Mouse (Mus musculus) retina, embryonic 14.5 days (tissue): ENCODE results near the gene Elp4.

Experiments used
- DNase-seq: peaks from one replicate; pipeline ENCODE4 v3.0.0-alpha.2; 2015; ENCODE audit warnings: low spot score

Gene Elp4

DNA sequence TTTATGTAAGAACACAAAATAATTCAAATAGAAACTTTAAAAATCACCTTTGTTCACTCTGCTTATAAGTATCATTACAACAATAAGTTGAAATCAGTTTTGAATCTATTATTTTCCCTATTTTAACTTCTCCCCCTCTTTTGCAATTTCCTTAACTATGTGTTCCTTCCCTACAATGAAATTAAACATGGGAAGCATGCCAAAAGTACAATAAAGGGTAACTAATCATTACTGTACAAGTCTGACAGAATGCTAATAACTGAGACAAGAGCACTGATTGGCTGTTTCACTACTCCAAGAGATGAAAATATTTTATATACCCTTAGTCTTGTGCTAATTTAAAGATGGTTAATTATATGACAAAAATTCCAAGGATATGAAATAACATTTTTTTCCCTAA, 99.2 kb downstream of the Elp4 start:
- no peak for DNase-seq

DNA sequence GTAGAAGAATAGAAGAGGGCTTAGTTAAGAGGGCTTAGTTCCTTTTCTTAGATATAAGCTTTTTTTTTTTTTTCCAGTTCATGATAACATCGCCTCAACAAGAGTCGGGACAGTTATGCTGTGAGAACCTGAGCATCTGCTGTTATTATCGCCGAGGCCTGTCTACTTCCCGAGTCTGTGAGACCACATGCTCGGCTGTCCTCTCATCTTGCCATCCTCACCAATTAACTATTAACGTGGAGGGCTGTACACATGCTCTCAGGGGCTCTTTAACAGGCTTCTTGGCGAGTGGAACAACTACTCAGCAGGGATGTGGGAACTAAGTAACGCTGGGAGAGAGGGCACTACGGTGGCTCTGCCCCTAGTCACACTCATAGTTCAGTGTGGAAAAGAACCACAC, 99.9 kb downstream of the Elp4 start:
- DNase-seq: peak; percentile 77

DNA sequence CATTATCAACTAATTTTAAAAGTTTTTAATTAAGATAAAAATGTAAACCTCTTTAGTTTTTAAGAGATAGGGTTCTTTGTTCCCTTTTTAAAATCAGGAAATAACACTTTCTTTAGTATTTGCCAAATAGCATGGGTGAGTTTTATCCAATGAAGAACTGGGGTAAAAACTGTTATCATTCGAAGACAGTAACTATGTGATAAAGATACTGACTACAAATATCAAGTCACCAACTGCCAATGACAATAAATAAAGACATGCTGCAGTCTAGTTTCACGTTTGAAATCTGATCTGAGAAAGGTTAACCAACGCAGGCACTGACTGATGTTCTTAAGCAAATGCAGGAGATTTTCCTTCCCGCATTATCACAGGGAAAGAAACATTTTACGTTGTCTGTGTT, 100.9 kb downstream of the Elp4 start:
- no peak for DNase-seq

DNA sequence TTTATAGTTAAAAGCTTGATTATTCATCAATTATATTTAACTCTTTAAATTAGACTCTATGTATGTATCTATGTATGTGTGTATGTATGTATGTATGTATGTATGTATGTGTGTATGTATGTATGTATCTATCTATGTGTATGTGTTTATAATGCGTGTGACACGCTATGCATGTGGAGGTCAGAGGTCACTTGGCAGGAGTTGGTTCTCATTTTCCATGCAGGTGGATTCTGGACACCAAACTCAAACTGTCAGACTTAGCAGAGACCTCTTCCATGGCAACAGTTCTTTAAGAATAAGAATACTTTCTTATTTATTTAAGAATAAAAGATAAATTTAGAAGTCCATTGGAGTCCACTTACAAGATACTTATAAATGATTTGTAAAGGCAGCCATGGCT, 101.5 kb downstream of the Elp4 start:
- no peak for DNase-seq

DNA sequence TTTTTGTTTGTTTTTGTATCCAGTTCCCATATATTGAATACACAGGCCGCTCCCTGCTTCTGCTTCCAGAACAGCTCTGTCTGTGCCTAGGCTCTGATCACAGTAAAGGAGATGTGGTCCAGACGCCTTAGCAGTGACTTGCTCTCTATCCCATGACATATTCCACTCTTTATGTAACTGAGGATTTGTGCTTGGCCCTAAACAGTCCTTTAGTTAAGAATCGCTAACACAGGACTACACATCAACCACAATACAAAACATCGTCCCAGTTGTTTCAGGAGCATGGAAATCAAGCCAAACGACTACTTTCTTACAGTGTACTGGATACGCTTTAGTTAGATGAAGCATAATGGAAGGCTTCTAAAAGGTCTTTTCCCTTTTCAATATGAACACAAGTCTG, 102.8 kb downstream of the Elp4 start:
- DNase-seq: no peak

GRCm38 (mm10) chr2:105800694-105801093, 103.7 kb downstream of the Elp4 start:
- peak; percentile 55 for DNase-seq

DNA sequence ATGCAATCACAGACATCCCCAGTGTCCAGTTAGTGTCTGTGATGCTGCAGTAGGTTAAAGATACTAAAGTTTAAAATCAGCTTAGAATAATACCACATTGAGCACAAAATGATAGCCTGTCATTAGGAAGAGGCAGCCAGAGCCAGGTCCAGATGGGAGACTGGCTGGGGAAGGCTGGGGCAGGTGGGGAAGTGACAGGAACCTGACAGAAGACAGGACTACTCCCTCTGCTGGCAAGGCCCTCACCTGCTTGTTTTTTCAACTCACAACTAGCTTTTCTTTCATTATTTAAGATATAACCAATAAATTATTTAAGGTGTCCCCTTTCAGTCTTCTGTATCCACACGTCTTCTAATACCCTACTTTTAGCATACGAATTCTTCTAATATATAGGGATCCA, 104.5 kb downstream of the Elp4 start:
- peak; percentile 76 for DNase-seq

DNA sequence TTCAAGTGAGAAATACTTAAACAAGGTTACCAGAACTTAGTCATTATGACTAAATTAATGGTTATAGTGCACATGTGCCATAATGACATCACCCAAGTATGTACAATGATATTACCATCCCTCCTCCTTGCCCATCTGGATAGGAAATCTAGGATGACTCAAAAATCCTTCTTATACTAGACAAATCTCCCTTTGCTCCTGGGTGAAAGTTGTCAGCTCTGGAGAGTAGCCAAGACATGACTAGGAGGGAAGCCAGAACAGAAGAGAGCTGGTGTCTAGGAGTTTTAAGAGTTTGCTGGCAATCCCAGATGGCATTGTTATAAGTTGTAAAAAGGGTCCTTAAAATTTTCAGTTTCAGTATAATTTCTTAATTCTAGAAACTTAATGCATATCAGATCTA, 106.5 kb downstream of the Elp4 start:
- DNase-seq: no peak

DNA sequence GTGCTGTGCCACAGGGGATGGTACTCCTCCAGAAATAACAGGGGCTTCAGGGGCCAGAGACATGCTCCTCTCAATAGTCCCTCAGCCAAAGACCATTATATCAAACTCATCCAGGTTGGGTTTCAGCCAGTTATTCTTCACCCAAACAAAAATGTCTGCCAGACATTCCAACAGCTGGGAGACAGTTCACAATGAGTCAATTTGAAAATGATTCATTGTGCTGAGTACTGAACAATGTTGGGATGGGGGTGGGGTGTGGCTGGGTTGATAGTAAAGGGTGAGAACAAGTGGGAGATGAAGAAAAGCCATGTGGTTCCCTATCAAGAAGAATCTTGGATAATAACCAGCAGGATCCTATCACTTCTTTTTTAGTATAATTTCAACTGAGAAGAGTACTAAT, 108.3 kb downstream of the Elp4 start:
- DNase-seq: no peak

GRCm38 (mm10) chr2:105792339-105793120, 111.8 kb downstream of the Elp4 start:
- peak; percentile 77 for DNase-seq

DNA sequence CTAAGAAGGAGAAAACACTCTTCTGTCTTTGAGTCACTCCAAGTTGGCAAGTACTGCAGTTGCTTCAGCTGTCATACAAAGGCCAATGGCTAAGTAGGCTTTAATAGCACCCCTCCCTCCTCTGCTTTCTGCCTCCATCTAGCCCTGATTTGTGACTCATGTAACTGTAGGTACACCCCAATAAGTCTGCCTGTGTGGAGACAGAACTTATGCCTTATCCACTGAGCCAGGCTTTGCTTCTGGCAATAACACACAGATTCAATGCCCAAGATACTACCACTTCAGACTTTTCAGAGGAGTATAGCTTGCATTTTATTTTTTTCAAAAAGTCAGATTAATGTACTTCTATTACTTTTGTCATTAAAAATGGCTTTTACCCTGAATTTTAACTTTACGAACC, 114.4 kb downstream of the Elp4 start:
- no peak for DNase-seq

GRCm38 (mm10) chr2:105787726-105788125, 116.6 kb downstream of the Elp4 start:
- peak; percentile 79 for DNase-seq

GRCm38 (mm10) chr2:105786986-105787385, 117.4 kb downstream of the Elp4 start:
- no peak for DNase-seq

- DNase-seq: no peak
Measured at GRCm38 (mm10) chr2:105782885-105783284, 121.5 kb downstream of the Elp4 start.

GRCm38 (mm10) chr2:105780739-105781138, 123.6 kb downstream of the Elp4 start:
- DNase-seq: peak; percentile 63

DNA sequence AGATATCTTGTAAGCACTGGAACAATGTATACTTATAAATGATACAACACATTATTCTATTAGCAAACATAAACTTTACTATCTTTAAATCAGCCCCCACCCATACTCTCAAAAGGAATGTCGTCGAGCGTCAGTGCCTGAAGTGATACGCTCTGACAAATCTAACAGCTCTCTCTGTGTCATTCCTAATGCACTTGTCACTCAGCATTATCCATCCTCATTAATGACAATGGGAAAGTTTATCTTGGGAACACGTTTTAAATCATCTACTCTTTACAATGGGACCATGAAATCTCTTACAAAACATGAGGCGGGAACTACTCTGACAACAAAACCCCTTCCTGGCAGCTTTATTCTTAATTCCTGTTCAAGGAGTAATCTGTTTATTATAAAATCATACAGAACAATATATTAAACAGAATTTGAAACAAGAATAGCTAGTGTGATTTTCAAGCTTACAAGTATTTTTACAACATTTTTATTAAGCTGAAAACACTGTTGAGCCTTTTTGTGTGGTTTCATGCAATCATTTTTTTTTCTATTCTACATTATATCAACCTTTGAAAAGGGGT, 125.0 kb downstream of the Elp4 start:
- peak; percentile 77 for DNase-seq

- no peak for DNase-seq
Measured at GRCm38 (mm10) chr2:105771314-105771713, 133.1 kb downstream of the Elp4 start.

GRCm38 (mm10) chr2:105769747-105770328, 134.5 kb downstream of the Elp4 start:
- no peak for DNase-seq

- DNase-seq: no peak
Measured at GRCm38 (mm10) chr2:105753512-105753911, 150.9 kb downstream of the Elp4 start.

GRCm38 (mm10) chr2:105749111-105749510, 155.3 kb downstream of the Elp4 start:
- DNase-seq: no peak

- no peak for DNase-seq
Measured at GRCm38 (mm10) chr2:105746896-105747295, 157.5 kb downstream of the Elp4 start.

DNA sequence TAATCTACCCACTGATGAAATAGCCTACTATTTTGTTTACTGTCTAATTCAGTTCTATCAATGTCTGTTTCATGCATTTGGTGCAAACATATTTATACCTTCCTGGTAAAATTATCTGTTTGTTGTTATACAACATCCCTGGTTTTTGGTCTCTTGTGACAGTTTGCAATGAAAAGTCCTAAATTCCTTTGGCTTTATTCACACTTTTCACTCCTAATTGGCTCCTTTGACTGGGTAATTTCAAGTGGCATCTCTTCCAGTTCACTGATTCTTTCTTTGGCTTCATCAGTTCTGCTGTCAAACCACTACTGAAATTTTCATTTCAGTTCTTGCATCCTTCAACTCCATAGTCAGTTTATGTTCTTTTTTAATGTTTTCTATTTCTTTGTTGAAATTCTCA, 168.2 kb downstream of the Elp4 start:
- peak; percentile 77 for DNase-seq

DNA sequence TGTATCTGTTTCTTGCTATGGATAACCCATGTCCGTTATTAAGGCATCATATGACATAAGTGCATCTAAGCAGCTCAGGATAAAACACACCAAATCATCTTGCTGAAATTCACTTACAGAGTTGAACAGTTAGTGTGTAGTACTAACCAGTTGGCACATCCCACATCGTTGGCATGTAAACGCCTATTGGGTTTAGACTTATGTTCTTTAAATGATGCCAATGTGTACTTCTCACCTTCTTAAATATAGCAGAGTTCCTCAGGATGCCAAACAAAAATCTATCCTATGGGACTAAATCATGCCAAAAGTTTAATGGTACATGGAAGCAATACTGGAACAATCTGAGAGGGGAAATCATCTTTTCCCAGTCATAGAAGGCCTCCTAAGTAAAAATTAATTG, 173.7 kb downstream of the Elp4 start:
- no peak for DNase-seq

- DNase-seq: no peak
Measured at GRCm38 (mm10) chr2:105726657-105727056, 177.7 kb downstream of the Elp4 start.
